Mouse (Mus musculus): ENCODE measurements around the gene Ctbp1. TPM values are rescaled to one million over a fixed set of nuclear protein-coding genes. Genes with fewer than 3 reads are reported as not detected.

Gene Ctbp1
- 10 to 100 TPM; 33.9 to 95.1 (median 74.8) TPM for total RNA-seq (2018; cell fraction: chromatin; rRNA removed)
- total RNA-seq (2018; cell fraction: cytosol; rRNA removed) = 100 to 1,000 TPM; 115 to 159 (median 137) TPM
- total RNA-seq (2018; cell fraction: nucleus; rRNA removed) = 100 to 1,000 TPM in 11 of 26 experiments, 10 to 100 TPM in 15; 64.6 to 150 (median 90.5) TPM
- polyA plus RNA-seq (2018) = 72.3 to 130 TPM (median 111 TPM) in 3 replicates

DNA sequence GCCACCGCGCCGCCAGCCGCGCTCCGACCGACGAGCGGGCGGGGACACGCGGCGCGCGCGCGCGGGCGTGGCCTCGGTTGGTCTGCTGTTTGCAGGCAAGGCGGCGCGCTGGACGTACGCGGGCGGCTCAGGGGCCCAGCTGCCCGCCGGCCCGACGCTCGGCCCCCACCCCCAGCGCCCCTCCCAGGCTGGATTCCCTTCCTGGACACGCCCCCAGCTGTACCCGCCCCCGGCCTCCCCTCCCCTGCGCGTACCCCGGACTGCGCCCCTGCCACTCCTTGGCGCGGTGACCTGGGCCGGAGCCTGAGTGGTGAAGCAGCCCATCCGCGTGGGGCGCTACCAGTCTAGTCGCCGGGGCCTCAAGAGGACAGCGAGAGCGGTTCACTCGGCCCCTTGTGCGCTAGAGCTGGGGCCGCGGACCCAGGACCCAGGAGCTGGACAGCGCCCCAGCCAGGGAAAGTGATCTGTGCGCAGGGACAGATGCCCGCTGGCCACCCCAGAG is at the start of gene Ctbp1:
Gene Ctbp1 (minus strand): TSS at position 42 of the 502 bp plus-strand sequence.
- 0% methylated on average over 32 of the region's 57 CpGs for WGBS (ENCODE audit: missing documents)
- Histone ChIP-seq H3K4me3 (ENCODE audit: inconsistent target) (peak within 1 kb of the TSS; percentile 67), H3K36me3 (ENCODE audit: inconsistent target) (no peaks in the 10 kb centered on the region), H3K79me2 (ENCODE audit: inconsistent target) (peaks cover 43% of the 10 kb centered on the region), H3K27ac (peak within 1 kb of the TSS; percentile 77)

DNA sequence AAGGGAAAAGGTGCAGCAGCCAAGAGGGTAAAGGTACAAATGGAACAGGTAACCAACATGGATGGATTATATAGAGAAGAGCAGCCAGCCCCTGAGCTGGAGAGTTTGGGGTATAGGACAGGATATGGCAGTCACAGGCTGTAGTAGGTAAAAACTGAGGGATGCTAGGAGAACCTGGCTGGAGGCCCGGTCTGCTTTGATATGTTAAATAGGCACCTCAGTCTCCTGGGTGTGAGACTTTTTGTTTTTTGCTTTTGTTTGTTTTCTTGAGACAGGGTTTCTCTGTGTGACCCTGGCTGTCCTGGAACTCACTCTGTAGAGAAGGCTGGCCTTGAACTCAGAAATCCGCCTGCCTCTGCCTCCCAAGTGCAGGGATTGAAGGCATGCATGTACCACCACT is 49.7 kb upstream of the Ctbp1 start:
- no peaks in the 10 kb centered on the region for H3K79me2 ChIP-seq (ENCODE audit: inconsistent target)
- no peak overlapping the region for H3K27ac ChIP-seq
- no peak overlapping the region for H3K4me3 ChIP-seq (ENCODE audit: inconsistent target)
- no peaks in the 10 kb centered on the region for H3K36me3 ChIP-seq (ENCODE audit: inconsistent target)
- 67% methylated on average over 2 of the region's 2 CpGs for WGBS (ENCODE audit: missing documents)

DNA sequence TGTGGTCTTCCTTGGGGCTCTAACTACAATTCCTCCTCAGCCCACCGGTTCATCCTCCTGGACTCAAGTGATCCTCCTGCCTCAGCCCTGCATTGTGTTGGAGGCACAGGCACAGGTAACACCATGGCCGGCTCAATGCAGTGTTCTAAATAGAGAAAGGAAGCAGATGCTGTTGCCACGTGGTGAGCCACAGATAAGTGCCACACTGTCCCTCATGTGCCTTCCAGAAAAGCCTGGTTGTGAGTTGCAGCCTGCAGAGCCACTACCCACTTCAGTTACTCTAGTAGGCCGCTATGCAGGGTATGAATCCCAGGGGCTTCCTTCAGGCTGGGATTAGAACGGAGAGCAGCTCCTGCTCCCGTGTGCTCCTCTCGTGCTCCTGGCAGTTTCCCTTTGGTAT is 37.4 kb upstream of the Ctbp1 start:
- 86% methylated on average over 7 of the region's 7 CpGs for WGBS (ENCODE audit: missing documents)
- no peak overlapping the region for H3K4me3 ChIP-seq (ENCODE audit: inconsistent target)
- H3K27ac ChIP-seq = no peak overlapping the region
- no peaks in the 10 kb centered on the region for H3K79me2 ChIP-seq (ENCODE audit: inconsistent target)
- H3K36me3 ChIP-seq (ENCODE audit: inconsistent target) = no peaks in the 10 kb centered on the region

DNA sequence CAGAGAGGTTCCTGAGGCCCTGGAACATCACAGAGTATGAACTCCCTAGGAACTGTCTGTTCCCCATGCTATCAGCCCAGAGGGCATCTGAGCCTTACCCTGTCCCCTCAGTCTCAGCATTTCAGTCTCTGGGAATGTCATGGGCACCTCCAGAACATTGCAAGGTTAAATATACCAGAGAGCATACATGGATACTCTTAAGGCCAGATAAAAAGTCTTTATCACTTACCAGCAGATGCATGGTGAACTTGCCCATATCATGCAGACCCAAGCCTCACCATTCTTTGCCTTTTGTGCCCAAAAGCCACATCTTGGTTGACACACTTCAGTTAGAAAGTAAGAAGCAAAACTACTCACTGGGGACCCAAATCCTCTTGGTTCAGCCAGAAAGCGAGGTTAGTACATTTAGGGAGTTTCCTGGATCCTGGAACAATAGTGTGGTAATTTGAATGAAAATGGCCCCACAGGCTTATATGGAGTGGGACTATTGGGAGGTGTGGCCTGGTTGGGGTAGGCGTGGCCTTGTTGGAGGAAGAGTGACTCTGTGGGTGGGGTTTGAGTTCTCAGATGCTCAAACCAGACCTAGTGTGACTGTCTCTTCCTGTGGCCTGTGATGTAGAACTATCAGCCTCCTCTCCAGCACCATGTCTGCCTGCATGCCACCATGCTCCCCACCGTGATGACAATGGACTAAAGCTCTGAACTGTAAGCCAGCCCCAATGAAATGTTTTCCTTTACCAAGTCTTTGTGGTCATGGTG is 36.1 kb upstream of the Ctbp1 start:
- Histone ChIP-seq H3K79me2 (ENCODE audit: inconsistent target) (no peaks in the 10 kb centered on the region), H3K27ac (no peak overlapping the region), H3K4me3 (ENCODE audit: inconsistent target) (no peak overlapping the region), H3K36me3 (ENCODE audit: inconsistent target) (no peaks in the 10 kb centered on the region)
- 91% methylated on average over 3 of the region's 3 CpGs for WGBS (ENCODE audit: missing documents)

DNA sequence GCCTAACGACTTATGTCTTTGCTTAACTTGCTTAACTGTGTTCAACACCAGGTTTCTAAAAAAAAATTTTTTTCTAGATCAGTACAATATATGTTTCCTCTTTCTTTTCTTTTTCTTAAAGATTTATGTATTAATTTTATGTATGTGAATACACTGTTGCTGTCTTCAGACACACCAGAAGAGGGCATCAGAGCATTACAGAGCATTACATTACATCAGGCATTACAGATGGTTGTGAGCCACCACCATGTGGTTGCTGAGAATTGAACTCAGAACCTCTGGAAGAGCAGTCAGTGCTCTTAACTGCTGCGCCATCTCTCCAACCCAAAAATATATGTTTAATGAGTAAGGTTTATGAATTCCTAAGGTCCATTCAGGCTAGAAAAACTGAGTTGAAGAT is 27.0 kb upstream of the Ctbp1 start:
- H3K27ac ChIP-seq = no peak overlapping the region
- 88% methylated on average over 2 of the region's 2 CpGs for WGBS (ENCODE audit: missing documents)
- no peaks in the 10 kb centered on the region for H3K36me3 ChIP-seq (ENCODE audit: inconsistent target)
- no peaks in the 10 kb centered on the region for H3K79me2 ChIP-seq (ENCODE audit: inconsistent target)
- H3K4me3 ChIP-seq (ENCODE audit: inconsistent target) = no peak overlapping the region

DNA sequence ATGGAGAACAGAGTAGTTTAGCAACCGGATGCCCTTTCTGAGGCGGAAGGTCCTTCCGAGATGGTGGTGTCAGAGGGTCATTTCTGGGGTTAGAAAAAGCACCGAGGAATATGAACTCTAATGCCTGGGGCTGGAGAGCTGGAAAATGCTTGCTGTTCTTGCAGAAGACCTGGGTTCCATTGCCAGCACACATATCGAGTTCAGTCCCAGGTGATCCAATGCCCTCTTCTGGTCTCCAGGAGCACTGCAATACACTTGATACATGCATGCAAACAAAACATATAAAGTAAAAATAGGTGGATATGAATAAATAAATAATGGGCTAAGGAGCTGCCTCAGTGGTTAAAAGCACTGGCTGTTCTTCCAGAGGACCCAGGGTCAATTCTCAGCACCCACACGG is 22.4 kb upstream of the Ctbp1 start:
- 68% methylated on average over 6 of the region's 6 CpGs for WGBS (ENCODE audit: missing documents)
- H3K36me3 ChIP-seq (ENCODE audit: inconsistent target) = no peaks in the 10 kb centered on the region
- H3K27ac ChIP-seq = no peak overlapping the region

DNA sequence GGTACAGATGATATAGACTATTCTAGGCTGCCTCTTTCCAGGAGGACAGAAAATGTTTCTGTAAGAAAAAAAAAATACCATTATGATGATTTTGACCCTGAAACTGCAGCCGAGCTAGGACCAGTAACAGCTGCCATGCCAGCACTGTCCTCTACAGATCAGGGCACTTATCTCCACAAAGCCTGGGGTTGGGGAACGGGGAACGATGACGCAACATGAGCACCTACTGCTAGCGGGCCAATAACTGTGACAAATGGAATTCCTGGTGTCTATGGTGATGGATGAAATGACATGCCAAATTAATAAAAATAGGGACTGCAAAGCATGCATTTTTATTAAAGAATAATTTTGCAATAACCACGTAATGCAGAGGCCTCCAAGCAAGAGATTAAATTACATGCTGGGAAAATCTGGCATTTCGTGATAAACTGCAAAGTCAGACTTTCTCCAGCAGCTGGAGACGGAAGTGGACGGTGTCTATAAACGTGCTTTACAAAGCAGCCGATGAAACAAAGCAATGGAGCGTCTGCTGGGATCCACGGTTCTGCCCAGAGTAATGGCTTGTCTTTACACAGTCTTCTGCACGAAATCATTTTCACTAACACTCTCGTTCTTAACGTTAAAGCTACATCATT is 19.1 kb upstream of the Ctbp1 start:
- no peaks in the 10 kb centered on the region for H3K36me3 ChIP-seq (ENCODE audit: inconsistent target)
- no peak overlapping the region for H3K27ac ChIP-seq
- 81% methylated on average over 16 of the region's 16 CpGs for WGBS (ENCODE audit: missing documents)
- no peak overlapping the region for H3K4me3 ChIP-seq (ENCODE audit: inconsistent target)
- no peaks in the 10 kb centered on the region for H3K79me2 ChIP-seq (ENCODE audit: inconsistent target)

More for the DNA sequence above, 22.4 kb upstream of the Ctbp1 start:
- no peak overlapping the region for H3K4me3 ChIP-seq (ENCODE audit: inconsistent target)
- no peaks in the 10 kb centered on the region for H3K79me2 ChIP-seq (ENCODE audit: inconsistent target)

DNA sequence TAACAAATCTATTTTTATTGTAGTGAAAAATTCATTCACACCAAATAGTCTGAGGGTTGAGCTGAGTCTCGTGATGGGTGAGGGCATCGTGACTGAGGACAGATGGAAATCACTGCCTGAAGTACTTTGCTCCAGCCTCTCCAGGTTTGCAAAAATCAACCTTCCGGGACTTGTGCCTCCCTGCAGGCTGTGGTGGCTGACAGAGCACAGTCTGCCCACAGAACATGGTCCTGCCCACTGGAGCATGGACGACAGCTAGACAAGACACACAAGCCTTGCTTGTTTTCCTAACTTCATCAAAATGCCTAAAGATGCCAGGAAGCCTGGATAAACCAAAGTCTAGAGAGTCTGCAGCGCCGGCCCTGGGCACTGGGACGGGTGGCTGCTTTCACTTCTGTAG is 9.2 kb upstream of the Ctbp1 start:
- H3K4me3 ChIP-seq (ENCODE audit: inconsistent target) = no peak overlapping the region
- 80% methylated on average over 7 of the region's 7 CpGs for WGBS (ENCODE audit: missing documents)
- no peaks in the 10 kb centered on the region for H3K79me2 ChIP-seq (ENCODE audit: inconsistent target)
- H3K27ac ChIP-seq = no peak overlapping the region
- no peaks in the 10 kb centered on the region for H3K36me3 ChIP-seq (ENCODE audit: inconsistent target)

DNA sequence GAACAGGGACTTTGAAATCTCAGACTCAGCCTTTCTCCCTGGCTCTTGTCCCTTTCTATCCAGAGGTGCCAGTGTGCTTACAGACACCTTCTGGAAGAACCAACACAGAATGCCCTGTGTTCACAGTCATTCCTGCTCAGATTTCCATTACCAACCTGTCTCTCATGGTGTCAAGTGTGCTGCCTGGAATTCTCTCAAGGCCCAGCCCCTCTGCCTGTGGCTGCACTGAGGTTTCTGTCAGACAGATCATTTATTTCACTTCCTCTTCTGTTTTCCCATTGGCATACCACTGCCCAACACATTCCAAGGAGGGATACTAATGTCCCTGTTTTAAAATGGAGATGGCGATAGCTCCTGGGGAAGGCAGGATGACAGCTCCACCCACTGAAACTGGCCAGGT is 6.6 kb upstream of the Ctbp1 start:
- no peak overlapping the region for H3K27ac ChIP-seq
- no peak overlapping the region for H3K4me3 ChIP-seq (ENCODE audit: inconsistent target)
- H3K79me2 ChIP-seq (ENCODE audit: inconsistent target) = no peaks in the 10 kb centered on the region
- no peaks in the 10 kb centered on the region for H3K36me3 ChIP-seq (ENCODE audit: inconsistent target)
- WGBS (ENCODE audit: missing documents) = 90% methylated on average over 1 of the region's 1 CpGs

DNA sequence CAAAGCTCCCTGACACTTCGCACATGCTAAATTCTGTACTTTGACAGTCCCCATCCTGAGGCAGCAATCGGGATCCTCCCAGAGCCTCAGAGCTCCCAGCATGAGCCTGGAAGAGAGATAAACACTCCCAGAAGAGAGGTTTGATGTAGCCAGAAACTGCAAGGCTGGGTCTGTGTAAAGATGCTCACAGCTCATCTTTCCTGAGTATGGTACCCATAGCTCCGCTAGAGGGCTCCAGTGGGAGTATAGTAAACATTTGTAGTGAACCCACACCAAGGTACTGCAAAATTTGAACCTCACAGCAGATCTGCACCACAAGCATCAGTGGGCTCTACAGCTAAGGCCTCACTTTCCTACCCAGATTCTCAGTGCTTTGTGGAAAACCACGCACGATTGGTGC is 4.2 kb upstream of the Ctbp1 start:
- WGBS (ENCODE audit: missing documents) = 78% methylated on average over 5 of the region's 5 CpGs
- Histone ChIP-seq H3K27ac (no peak overlapping the region), H3K36me3 (ENCODE audit: inconsistent target) (no peaks in the 10 kb centered on the region), H3K4me3 (ENCODE audit: inconsistent target) (no peak overlapping the region), H3K79me2 (ENCODE audit: inconsistent target) (peaks cover 3% of the 10 kb centered on the region)

DNA sequence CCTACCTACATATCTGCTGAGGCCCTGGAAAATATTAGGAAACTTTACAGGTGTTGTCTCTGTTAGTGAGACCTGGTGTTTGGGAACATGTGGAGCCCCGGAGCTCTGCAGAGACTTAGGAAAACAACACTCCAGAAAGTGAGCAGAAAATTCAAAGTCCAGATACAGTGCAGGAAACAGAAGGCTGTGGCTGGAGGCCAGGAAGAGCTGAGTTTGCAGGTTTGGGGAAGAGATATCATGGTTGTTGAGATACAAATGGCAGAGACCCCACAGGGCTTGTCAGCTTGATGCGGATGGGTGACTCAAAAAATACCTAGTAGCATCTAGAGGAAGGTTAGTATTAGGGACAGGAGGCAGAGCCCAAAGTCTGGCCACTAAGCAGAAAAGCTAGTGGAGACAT is 2.5 kb upstream of the Ctbp1 start:
- H3K4me3 ChIP-seq (ENCODE audit: inconsistent target) = no peak overlapping the region
- H3K79me2 ChIP-seq (ENCODE audit: inconsistent target) = peaks cover 20% of the 10 kb centered on the region
- no peaks in the 10 kb centered on the region for H3K36me3 ChIP-seq (ENCODE audit: inconsistent target)
- H3K27ac ChIP-seq = no peak overlapping the region
- WGBS (ENCODE audit: missing documents) = 15% methylated on average over 2 of the region's 2 CpGs

DNA sequence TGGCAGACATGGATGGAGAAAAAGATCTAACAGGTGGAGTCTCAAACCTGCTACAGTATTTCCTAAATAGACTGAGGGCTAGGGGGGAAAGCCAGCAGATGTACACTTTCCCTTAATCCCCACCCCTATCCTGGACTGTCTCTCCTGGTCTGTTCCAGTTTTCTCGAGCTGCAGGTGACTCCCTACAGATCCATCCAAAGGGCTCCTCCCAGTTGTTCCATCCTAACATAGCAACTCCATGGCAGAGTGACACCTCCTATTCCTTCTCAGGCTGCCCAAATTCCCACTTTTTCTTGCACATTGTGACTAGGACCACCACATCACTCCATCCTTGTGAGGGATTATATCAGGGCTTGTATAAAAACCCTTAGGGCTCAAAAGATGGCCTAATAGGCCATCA is 960 bp upstream of the Ctbp1 start:
- no peak overlapping the region for H3K27ac ChIP-seq
- WGBS (ENCODE audit: missing documents) = 80% methylated on average over 1 of the region's 1 CpGs
- H3K79me2 ChIP-seq (ENCODE audit: inconsistent target) = peaks cover 35% of the 10 kb centered on the region
- H3K36me3 ChIP-seq (ENCODE audit: inconsistent target) = no peaks in the 10 kb centered on the region
- H3K4me3 ChIP-seq (ENCODE audit: inconsistent target) = no peak overlapping the region

DNA sequence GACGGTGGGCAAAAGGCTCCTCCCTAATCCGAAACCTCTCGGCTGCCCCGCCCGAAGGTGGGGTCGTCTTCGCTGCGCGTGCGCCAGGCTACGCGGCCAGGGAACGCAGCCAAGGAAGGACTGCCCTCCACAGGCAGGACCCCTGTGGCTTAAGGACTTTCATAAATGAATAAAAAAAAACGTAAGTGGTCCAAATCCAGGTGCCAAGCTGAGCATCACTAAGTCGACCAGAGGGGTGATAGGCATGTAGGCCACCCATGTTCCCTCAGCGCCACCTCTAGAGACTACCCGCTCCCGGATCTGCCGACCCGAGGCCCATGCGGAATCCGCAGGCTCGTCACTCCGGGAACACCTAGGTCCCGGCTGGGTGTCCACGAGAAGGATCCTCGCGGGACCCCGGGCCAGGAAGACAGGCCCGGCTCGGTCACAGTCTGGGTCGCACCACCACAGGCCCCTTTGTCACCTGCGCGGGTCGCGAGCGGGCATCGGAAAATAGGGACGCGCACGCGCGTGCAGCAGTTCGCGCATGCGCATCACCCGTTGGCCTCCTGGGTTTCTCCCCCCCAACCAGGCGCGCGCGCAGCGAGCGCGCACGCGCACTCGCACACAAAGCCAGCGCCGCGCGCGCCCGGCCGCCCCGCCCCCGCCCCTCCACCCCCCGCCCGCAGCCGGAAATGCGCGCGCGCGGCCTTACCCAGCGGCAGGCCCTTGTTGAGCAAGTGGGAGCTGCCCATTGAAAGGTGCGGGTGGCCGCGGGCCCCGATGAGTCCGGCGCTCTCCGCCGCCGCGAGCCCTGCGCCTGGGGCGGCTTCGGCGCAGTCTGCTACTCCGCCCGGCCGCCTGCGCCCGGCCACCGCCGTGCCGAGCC is 475 bp downstream of the Ctbp1 start:
- under 1% methylated on average over 69 of the region's 97 CpGs for WGBS (ENCODE audit: missing documents)
- peak overlapping the region; percentile 77 for H3K27ac ChIP-seq
- H3K79me2 ChIP-seq (ENCODE audit: inconsistent target) = peaks cover 49% of the 10 kb centered on the region
- H3K36me3 ChIP-seq (ENCODE audit: inconsistent target) = peaks cover 7% of the 10 kb centered on the region; the same call in 1 of the 2 replicates
- H3K4me3 ChIP-seq (ENCODE audit: inconsistent target) = peak overlapping the region; percentile 67

DNA sequence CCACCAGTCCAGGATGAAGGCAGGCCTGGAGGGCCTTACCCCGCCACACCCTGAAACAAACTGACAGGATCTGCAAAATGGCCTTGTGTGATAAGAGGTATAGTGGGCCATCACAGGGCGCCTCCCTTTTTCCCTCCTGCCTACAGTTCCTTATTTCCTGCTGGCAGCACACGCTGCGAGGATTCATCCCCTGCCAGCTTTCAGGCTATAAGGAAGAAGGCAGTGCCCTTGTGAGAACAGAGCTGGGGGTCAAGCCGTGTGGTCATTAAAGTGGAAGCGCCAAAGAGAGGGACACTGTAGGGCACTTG is 1.1 kb downstream of the Ctbp1 start:
- peak overlapping the region; percentile 67 for H3K4me3 ChIP-seq (ENCODE audit: inconsistent target)
- peaks cover 55% of the 10 kb centered on the region for H3K79me2 ChIP-seq (ENCODE audit: inconsistent target)
- H3K27ac ChIP-seq = peak overlapping the region; percentile 77
- H3K36me3 ChIP-seq (ENCODE audit: inconsistent target) = peaks cover 13% of the 10 kb centered on the region; the same call in 1 of the 2 replicates
- 12% methylated on average over 6 of the region's 6 CpGs for WGBS (ENCODE audit: missing documents)

All from macrophage (primary cell).